Mouse (Mus musculus): ENCODE measurements around the gene Copg1.

GRCm38 (mm10) chr6:87870440-87870839, 17.2 kb upstream of the Copg1 start:
- TF ChIP-seq CTCF (IDR thresholded peaks at IDR 0.05; ENCODE audit: low read depth, low read length) (no peak), POLR2A (IDR thresholded peaks at IDR 0.05; ENCODE audit: insufficient read depth, low read length) (no peak), EP300 (IDR thresholded peaks at IDR 0.05; ENCODE audit: insufficient read depth, low read depth, low read length) (no peak)

Data from ES-Bruce4 (cell line).